Mouse (Mus musculus): ENCODE data around the gene Opcml. TPM values are rescaled to one million over a fixed set of nuclear protein-coding genes. Genes with fewer than 3 reads are reported as not detected.

The Opcml gene
- total and polyA plus RNA-seq, 2 experiments = under 0.01 TPM; not detected in 1

- Histone ChIP-seq H3K9ac (ENCODE audit: low read depth, low read length) (no peak overlapping the region), H3K27me3 (ENCODE audit: control insufficient read depth, insufficient read depth, low read length) (no peaks in the 10 kb centered on the region), H3K27ac (replicated peaks; ENCODE audit: insufficient read depth, low read depth, low read length) (no peak overlapping the region), H3K4me1 (ENCODE audit: control insufficient read depth, insufficient read depth, low read length) (no peaks in the 10 kb centered on the region), H3K36me3 (ENCODE audit: control insufficient read depth, insufficient read depth, low read length) (no peaks in the 10 kb centered on the region), H3K79me2 (ENCODE audit: control insufficient read depth, insufficient read depth, low read length) (no peaks in the 10 kb centered on the region), H3K4me3 (ENCODE audit: insufficient read depth, low read depth, low read length) (no peak overlapping the region)
- DNase-seq (ENCODE audit: extremely low read depth, low read depth, low spot score) = no peak
- WGBS = 78% methylated on average over 2 of the region's 2 CpGs
- TF ChIP-seq CTCF (IDR thresholded peaks at IDR 0.05; ENCODE audit: low read depth, low read length) (no peak), POLR2A (IDR thresholded peaks at IDR 0.05; ENCODE audit: extremely low read depth, insufficient read depth, low read length) (no peak)
These were observed 574.5 kb downstream of the Opcml start for GRCm38 (mm10) chr9:28365160-28365473.

- no peak overlapping the region for H3K4me3 ChIP-seq (ENCODE audit: insufficient read depth, low read depth, low read length)
- no peak for TF ChIP-seq CTCF (IDR thresholded peaks at IDR 0.05; ENCODE audit: low read depth, low read length)
- no peak for TF ChIP-seq POLR2A (IDR thresholded peaks at IDR 0.05; ENCODE audit: extremely low read depth, insufficient read depth, low read length)
- peak; percentile 3 for DNase-seq (ENCODE audit: extremely low read depth, low read depth, low spot score)
- no peak overlapping the region for H3K9ac ChIP-seq (ENCODE audit: low read depth, low read length)
- H3K36me3 ChIP-seq (ENCODE audit: control insufficient read depth, insufficient read depth, low read length) = no peaks in the 10 kb centered on the region
- no peak overlapping the region for H3K27ac ChIP-seq (replicated peaks; ENCODE audit: insufficient read depth, low read depth, low read length)
- WGBS = 59% methylated on average over 5 of the region's 5 CpGs
- no peaks in the 10 kb centered on the region for H3K79me2 ChIP-seq (ENCODE audit: control insufficient read depth, insufficient read depth, low read length)
- no peaks in the 10 kb centered on the region for H3K27me3 ChIP-seq (ENCODE audit: control insufficient read depth, insufficient read depth, low read length)
- H3K4me1 ChIP-seq (ENCODE audit: control insufficient read depth, insufficient read depth, low read length) = no peaks in the 10 kb centered on the region
These were observed 596.1 kb downstream of the Opcml start for GRCm38 (mm10) chr9:28386527-28387175.

GRCm38 (mm10) chr9:28395222-28395621, 604.6 kb downstream of the Opcml start:
- H3K27ac ChIP-seq (replicated peaks; ENCODE audit: insufficient read depth, low read depth, low read length) = no peak overlapping the region
- no peaks in the 10 kb centered on the region for H3K4me1 ChIP-seq (ENCODE audit: control insufficient read depth, insufficient read depth, low read length)

GRCm38 (mm10) chr9:28395638-28396037, 605.1 kb downstream of the Opcml start:
- Histone ChIP-seq H3K4me3 (ENCODE audit: insufficient read depth, low read depth, low read length) (no peak overlapping the region), H3K79me2 (ENCODE audit: control insufficient read depth, insufficient read depth, low read length) (no peaks in the 10 kb centered on the region), H3K27ac (replicated peaks; ENCODE audit: insufficient read depth, low read depth, low read length) (no peak overlapping the region), H3K27me3 (ENCODE audit: control insufficient read depth, insufficient read depth, low read length) (no peaks in the 10 kb centered on the region), H3K4me1 (ENCODE audit: control insufficient read depth, insufficient read depth, low read length) (no peaks in the 10 kb centered on the region), H3K9ac (ENCODE audit: low read depth, low read length) (no peak overlapping the region), H3K36me3 (ENCODE audit: control insufficient read depth, insufficient read depth, low read length) (no peaks in the 10 kb centered on the region)
- WGBS = 40% methylated on average over 3 of the region's 3 CpGs
- no peak for DNase-seq (ENCODE audit: extremely low read depth, low read depth, low spot score)
- no peak for TF ChIP-seq CTCF (IDR thresholded peaks at IDR 0.05; ENCODE audit: low read depth, low read length)
- no peak for TF ChIP-seq POLR2A (IDR thresholded peaks at IDR 0.05; ENCODE audit: extremely low read depth, insufficient read depth, low read length)

More at GRCm38 (mm10) chr9:28395222-28395621, 604.6 kb downstream of the Opcml start:
- Histone ChIP-seq H3K36me3 (ENCODE audit: control insufficient read depth, insufficient read depth, low read length) (no peaks in the 10 kb centered on the region), H3K9ac (ENCODE audit: low read depth, low read length) (no peak overlapping the region), H3K79me2 (ENCODE audit: control insufficient read depth, insufficient read depth, low read length) (no peaks in the 10 kb centered on the region), H3K27me3 (ENCODE audit: control insufficient read depth, insufficient read depth, low read length) (no peaks in the 10 kb centered on the region), H3K4me3 (ENCODE audit: insufficient read depth, low read depth, low read length) (no peak overlapping the region)
- TF ChIP-seq CTCF (IDR thresholded peaks at IDR 0.05; ENCODE audit: low read depth, low read length) (no peak), POLR2A (IDR thresholded peaks at IDR 0.05; ENCODE audit: extremely low read depth, insufficient read depth, low read length) (no peak)
- peak; percentile 17 for DNase-seq (ENCODE audit: extremely low read depth, low read depth, low spot score)
- 12% methylated on average over 2 of the region's 3 CpGs for WGBS

- Histone ChIP-seq H3K4me3 (ENCODE audit: insufficient read depth, low read depth, low read length) (no peak overlapping the region), H3K4me1 (ENCODE audit: control insufficient read depth, insufficient read depth, low read length) (no peaks in the 10 kb centered on the region), H3K36me3 (ENCODE audit: control insufficient read depth, insufficient read depth, low read length) (no peaks in the 10 kb centered on the region), H3K9ac (ENCODE audit: low read depth, low read length) (no peak overlapping the region), H3K27me3 (ENCODE audit: control insufficient read depth, insufficient read depth, low read length) (peaks cover 4% of the 10 kb centered on the region), H3K27ac (replicated peaks; ENCODE audit: insufficient read depth, low read depth, low read length) (no peak overlapping the region), H3K79me2 (ENCODE audit: control insufficient read depth, insufficient read depth, low read length) (no peaks in the 10 kb centered on the region)
- no peak for DNase-seq (ENCODE audit: extremely low read depth, low read depth, low spot score)
- WGBS = 3% methylated on average over 56 of the region's 56 CpGs
- TF ChIP-seq CTCF (IDR thresholded peaks at IDR 0.05; ENCODE audit: low read depth, low read length) (no peak), POLR2A (IDR thresholded peaks at IDR 0.05; ENCODE audit: extremely low read depth, insufficient read depth, low read length) (no peak)
These were observed 612.4 kb downstream of the Opcml start for GRCm38 (mm10) chr9:28402770-28403650.

Measured in liver, adult 2 months (tissue).